In genomic region chr17:31134913-31135312, GRCm38 (mm10) we compare ENCODE assay signal across 24 mouse cellular contexts. TPM values are rescaled to one million over a fixed set of nuclear protein-coding genes. Genes with fewer than 3 reads are reported as not detected.
A peak's percentile ranks its signal among the peaks of the same experiment; 100 is the strongest.
DNase-seq lines count a peak whose midpoint lies in the region; ATAC-seq and TF ChIP-seq lines count a peak whose summit lies in the region.
"Had no signal": no experiment of that assay in that cellular context is flagged by ENCODE, and none has a peak within 500 bp of the region (broad histone marks: within the 10 kb centered on the region; RNA-seq: fewer than 3 reads in every experiment).

No protein-coding gene starts in this region.

- no peak for TF ChIP-seq EP300 in liver, postnatal 0 days (IDR thresholded peaks at IDR 0.05; ENCODE audit: low read depth)

- no peak for TF ChIP-seq CTCF in liver, postnatal 0 days (IDR thresholded peaks at IDR 0.05; ENCODE audit: low read depth)
- peak; percentile 24 for TF ChIP-seq CTCF in intestine, postnatal 0 days (IDR thresholded peaks at IDR 0.05; ENCODE audit: low read depth)

- DNase-seq in liver, postnatal 0 days, result no peak
- DNase-seq in liver, embryonic 11.5 days (ENCODE audit: low spot score), result no peak
- DNase-seq in intestine, embryonic 14.5 days (ENCODE audit: low spot score), result no peak
- DNase-seq in kidney, adult 18-20 months, result no peak
- no peak for DNase-seq in embryo, embryonic 11 days
- no peak for DNase-seq in forebrain, embryonic 14.5 days (ENCODE audit: low spot score)
- DNase-seq: adrenal gland, adult 2 months; adrenal gland, postnatal 10 days; adrenal gland, postnatal 25 days; cerebellum, adult 2 months; cerebellum, postnatal 10 days; cerebellum, postnatal 25 days; forebrain, postnatal 0 days had no signal

- ATAC-seq in liver, postnatal 0 days, result 0 out of 2 replicates have a peak, but pooled peaks have one; percentile 38
- ATAC-seq in liver, embryonic 11.5 days (replicated peaks; ENCODE audit: low FRiP score), result no peak
- peak; percentile 11; the same call in 1 of the 2 replicates for ATAC-seq in intestine, embryonic 14.5 days (replicated peaks; ENCODE audit: low FRiP score, low TSS enrichment, low read depth)
- ATAC-seq in intestine, embryonic 15.5 days, result peak; percentile 69
- peak; percentile 37 for ATAC-seq in intestine, postnatal 0 days
- no peak for ATAC-seq in forebrain, embryonic 14.5 days
- ATAC-seq: forebrain, embryonic 15.5 days; forebrain, postnatal 0 days had no signal

- 0 out of 2 replicates have a peak overlapping the region, but pooled peaks have one; percentile 2 for H3K9ac ChIP-seq in liver, postnatal 0 days (replicated peaks)
- no peak overlapping the region for H3K9ac ChIP-seq in liver, embryonic 11.5 days (ENCODE audit: low read depth, low read length)
- no peak overlapping the region for H3K9ac ChIP-seq in intestine, embryonic 14.5 days (ENCODE audit: low read length)
- no peak overlapping the region for H3K9ac ChIP-seq in intestine, embryonic 15.5 days
- no peak overlapping the region; the same call in 1 of the 2 replicates for H3K9ac ChIP-seq in intestine, postnatal 0 days (ENCODE audit: low read depth, low read length)
- no peak overlapping the region for H3K9ac ChIP-seq in forebrain, embryonic 14.5 days (ENCODE audit: low read length)
- H3K9ac ChIP-seq: embryonic facial prominence, embryonic 13.5 days; embryonic facial prominence, embryonic 15.5 days; forebrain, embryonic 12.5 days; forebrain, embryonic 15.5 days; forebrain, postnatal 0 days had no signal

- H3K9me3 ChIP-seq in liver, postnatal 0 days (ENCODE audit: low read length), result no peaks in the 10 kb centered on the region
- H3K9me3 ChIP-seq in liver, embryonic 11.5 days (ENCODE audit: control insufficient read depth, low read length), result no peaks in the 10 kb centered on the region
- H3K9me3 ChIP-seq in intestine, embryonic 14.5 days (ENCODE audit: control insufficient read depth, low read length), result no peaks in the 10 kb centered on the region
- no peaks in the 10 kb centered on the region for H3K9me3 ChIP-seq in intestine, embryonic 15.5 days
- no peaks in the 10 kb centered on the region for H3K9me3 ChIP-seq in intestine, postnatal 0 days (ENCODE audit: control insufficient read depth)
- H3K9me3 ChIP-seq in forebrain, embryonic 14.5 days (replicated peaks; ENCODE audit: control insufficient read depth, low read length), result no peaks in the 10 kb centered on the region
- H3K9me3 ChIP-seq: embryonic facial prominence, embryonic 13.5 days; embryonic facial prominence, embryonic 15.5 days; forebrain, embryonic 10.5 days; forebrain, embryonic 12.5 days; forebrain, embryonic 15.5 days had no signal

- H3K4me2 ChIP-seq in liver, postnatal 0 days (ENCODE audit: low read depth, low read length), result peak overlapping the region; percentile 50
- H3K4me2 ChIP-seq in liver, embryonic 11.5 days, result no peak overlapping the region; the same call in 1 of the 2 replicates
- H3K4me2 ChIP-seq in intestine, embryonic 14.5 days (ENCODE audit: low read length), result no peak overlapping the region
- H3K4me2 ChIP-seq in intestine, embryonic 15.5 days (replicated peaks), result peak overlapping the region; percentile 37
- peak overlapping the region; percentile 43 for H3K4me2 ChIP-seq in intestine, postnatal 0 days (replicated peaks; ENCODE audit: low read depth)
- H3K4me2 ChIP-seq in forebrain, embryonic 14.5 days (ENCODE audit: low read length), result no peak overlapping the region
- H3K4me2 ChIP-seq: embryonic facial prominence, embryonic 13.5 days; embryonic facial prominence, embryonic 15.5 days; forebrain, embryonic 12.5 days; forebrain, embryonic 15.5 days had no signal

- H3K27me3 ChIP-seq in liver, postnatal 0 days (ENCODE audit: insufficient read depth, low read length), result no peaks in the 10 kb centered on the region
- no peaks in the 10 kb centered on the region; the same call in 1 of the 2 replicates for H3K27me3 ChIP-seq in liver, embryonic 11.5 days (replicated peaks; ENCODE audit: control insufficient read depth, insufficient read depth, low read length)
- no peaks in the 10 kb centered on the region for H3K27me3 ChIP-seq in intestine, embryonic 14.5 days (replicated peaks; ENCODE audit: control insufficient read depth, insufficient read depth, low read length)
- H3K27me3 ChIP-seq in intestine, embryonic 15.5 days (replicated peaks), result no peaks in the 10 kb centered on the region
- H3K27me3 ChIP-seq in intestine, postnatal 0 days (replicated peaks; ENCODE audit: control insufficient read depth, insufficient read depth, low read length), result no peaks in the 10 kb centered on the region
- H3K27me3 ChIP-seq in forebrain, embryonic 14.5 days (replicated peaks; ENCODE audit: control insufficient read depth, insufficient read depth, low read length), result no peaks in the 10 kb centered on the region
- H3K27me3 ChIP-seq: embryonic facial prominence, embryonic 13.5 days; embryonic facial prominence, embryonic 15.5 days; forebrain, embryonic 12.5 days; forebrain, embryonic 15.5 days had no signal

- H3K4me1 ChIP-seq in liver, postnatal 0 days (ENCODE audit: insufficient read depth), result no peaks in the 10 kb centered on the region; the same call in 1 of the 2 replicates
- peaks cover 5% of the 10 kb centered on the region for H3K4me1 ChIP-seq in liver, embryonic 11.5 days (replicated peaks; ENCODE audit: control insufficient read depth, insufficient read depth, low read length)
- H3K4me1 ChIP-seq in intestine, embryonic 14.5 days (replicated peaks; ENCODE audit: control insufficient read depth, insufficient read depth, low read length), result 0 out of 2 replicates have a peak, but pooled peaks cover 2% of the 10 kb centered on the region
- peaks cover 12% of the 10 kb centered on the region; the same call in 1 of the 2 replicates for H3K4me1 ChIP-seq in intestine, embryonic 15.5 days (replicated peaks)
- H3K4me1 ChIP-seq in intestine, postnatal 0 days (replicated peaks; ENCODE audit: control insufficient read depth, insufficient read depth, low read length), result no peaks in the 10 kb centered on the region
- no peaks in the 10 kb centered on the region for H3K4me1 ChIP-seq in forebrain, embryonic 14.5 days (ENCODE audit: control insufficient read depth, insufficient read depth, low read length)
- H3K4me1 ChIP-seq: embryonic facial prominence, embryonic 13.5 days; embryonic facial prominence, embryonic 15.5 days; forebrain, embryonic 10.5 days; forebrain, embryonic 12.5 days; forebrain, embryonic 15.5 days had no signal

- H3K36me3 ChIP-seq in liver, postnatal 0 days (replicated peaks; ENCODE audit: insufficient read depth, low read length), result no peaks in the 10 kb centered on the region
- no peaks in the 10 kb centered on the region for H3K36me3 ChIP-seq in liver, embryonic 11.5 days (ENCODE audit: control insufficient read depth, insufficient read depth, low read length)
- no peaks in the 10 kb centered on the region for H3K36me3 ChIP-seq in intestine, embryonic 14.5 days (ENCODE audit: control insufficient read depth, insufficient read depth, low read length)
- no peaks in the 10 kb centered on the region for H3K36me3 ChIP-seq in intestine, embryonic 15.5 days
- no peaks in the 10 kb centered on the region for H3K36me3 ChIP-seq in intestine, postnatal 0 days (ENCODE audit: control insufficient read depth, insufficient read depth)
- H3K36me3 ChIP-seq in forebrain, embryonic 14.5 days (ENCODE audit: control insufficient read depth, insufficient read depth, low read length), result no peaks in the 10 kb centered on the region
- H3K36me3 ChIP-seq: embryonic facial prominence, embryonic 13.5 days; embryonic facial prominence, embryonic 15.5 days; forebrain, embryonic 10.5 days; forebrain, embryonic 12.5 days; forebrain, embryonic 15.5 days had no signal

- H3K4me3 ChIP-seq in liver, postnatal 0 days (ENCODE audit: low read depth, low read length), result no peak overlapping the region
- no peak overlapping the region for H3K4me3 ChIP-seq in liver, embryonic 11.5 days (ENCODE audit: low read depth, low read length)
- no peak overlapping the region for H3K4me3 ChIP-seq in intestine, embryonic 14.5 days (ENCODE audit: low read depth, low read length)
- no peak overlapping the region for H3K4me3 ChIP-seq in intestine, embryonic 15.5 days (replicated peaks)
- no peak overlapping the region for H3K4me3 ChIP-seq in intestine, postnatal 0 days (ENCODE audit: low read depth, low read length)
- H3K4me3 ChIP-seq in forebrain, embryonic 14.5 days (ENCODE audit: low read depth, low read length), result no peak overlapping the region
- H3K4me3 ChIP-seq: embryonic facial prominence, embryonic 13.5 days; embryonic facial prominence, embryonic 15.5 days; erythroblast, embryonic 14.5 days; forebrain, embryonic 10.5 days; forebrain, embryonic 12.5 days; forebrain, embryonic 15.5 days had no signal

- H3K27ac ChIP-seq in liver, postnatal 0 days (ENCODE audit: low read depth), result 0 out of 2 replicates have a peak overlapping the region, but pooled peaks have one; percentile 2
- no peak overlapping the region for H3K27ac ChIP-seq in liver, embryonic 11.5 days (ENCODE audit: low read depth, low read length)
- H3K27ac ChIP-seq in intestine, embryonic 14.5 days (ENCODE audit: low read depth), result peak overlapping the region; percentile 34; the same call in 1 of the 2 replicates
- H3K27ac ChIP-seq in intestine, embryonic 15.5 days, result 0 out of 2 replicates have a peak overlapping the region, but pooled peaks have one; percentile 56
- H3K27ac ChIP-seq in intestine, postnatal 0 days (ENCODE audit: low read depth, low read length), result peak overlapping the region; percentile 21; the same call in 1 of the 2 replicates
- no peak overlapping the region for H3K27ac ChIP-seq in forebrain, embryonic 14.5 days (ENCODE audit: low read depth, low read length)
- H3K27ac ChIP-seq: embryonic facial prominence, embryonic 13.5 days; embryonic facial prominence, embryonic 15.5 days; forebrain, embryonic 10.5 days; forebrain, embryonic 12.5 days; forebrain, embryonic 15.5 days had no signal

- WGBS in liver, postnatal 0 days (ENCODE audit: insufficient replicate concordance), result 45% methylated on average over 6 of the region's 6 CpGs
- WGBS in liver, embryonic 11.5 days, result 58% methylated on average over 6 of the region's 6 CpGs
- 64% methylated on average over 6 of the region's 6 CpGs for WGBS in intestine, embryonic 14.5 days
- 50% methylated on average over 6 of the region's 6 CpGs for WGBS in intestine, embryonic 15.5 days
- 33% methylated on average over 6 of the region's 6 CpGs for WGBS in intestine, postnatal 0 days
- 86% methylated on average over 6 of the region's 6 CpGs for WGBS in forebrain, embryonic 14.5 days

RNA-seq across cellular contexts. Expression of gene Tff3, which starts 5.5 kb away (rescaled TPM):
- polyA plus RNA-seq in liver, postnatal 0 days (2015; fragmentation: Nextera tagmentation; extraction: Ambion mirVana), result 932 and 1,034 TPM in 2 replicates
- 2.1 and 2.5 TPM in 2 replicates for polyA plus RNA-seq in liver, embryonic 11.5 days (2014; fragmentation: Nextera tagmentation; extraction: Ambion mirVana)
- 315 and 426 TPM in 2 replicates for polyA plus RNA-seq in intestine, embryonic 14.5 days (2014; fragmentation: Nextera tagmentation; extraction: Ambion mirVana)
- polyA plus RNA-seq in intestine, embryonic 15.5 days (2015; fragmentation: Nextera tagmentation; extraction: Ambion mirVana), result 710 and 905 TPM in 2 replicates
- polyA plus RNA-seq in intestine, postnatal 0 days (2015; fragmentation: Nextera tagmentation; extraction: Ambion mirVana), result 2,043 and 2,206 TPM in 2 replicates
- polyA plus RNA-seq in forebrain, embryonic 14.5 days (2014; fragmentation: Nextera tagmentation; extraction: Ambion mirVana), result 0.51 and 1.6 TPM in 2 replicates
- polyA plus RNA-seq: C2C12; cortical plate, adult 2 months; embryonic facial prominence, embryonic 11.5 days; embryonic facial prominence, embryonic 13.5 days; embryonic facial prominence, embryonic 15.5 days; erythroblast, embryonic 14.5 days had no signal

RNA-seq across cellular contexts. Expression of gene Tff2, which starts 9.2 kb away (rescaled TPM):
- 0.33 and 0.39 TPM in 2 replicates for polyA plus RNA-seq in liver, postnatal 0 days (2015; fragmentation: Nextera tagmentation; extraction: Ambion mirVana)
- not detected in 2 replicates for polyA plus RNA-seq in liver, embryonic 11.5 days (2014; fragmentation: Nextera tagmentation; extraction: Ambion mirVana)
- 2.0 TPM in 2 replicates for polyA plus RNA-seq in intestine, embryonic 14.5 days (2014; fragmentation: Nextera tagmentation; extraction: Ambion mirVana)
- 2.5 and 7.8 TPM in 2 replicates for polyA plus RNA-seq in intestine, embryonic 15.5 days (2015; fragmentation: Nextera tagmentation; extraction: Ambion mirVana)
- polyA plus RNA-seq in intestine, postnatal 0 days (2015; fragmentation: Nextera tagmentation; extraction: Ambion mirVana), result 116 and 203 TPM in 2 replicates
- not detected in 2 replicates for polyA plus RNA-seq in forebrain, embryonic 14.5 days (2014; fragmentation: Nextera tagmentation; extraction: Ambion mirVana)
- polyA plus RNA-seq: adrenal gland, adult 2 months; C2C12; cerebellum, adult 2 months; cortical plate, adult 2 months; embryonic facial prominence, embryonic 11.5 days; embryonic facial prominence, embryonic 13.5 days; erythroblast, embryonic 14.5 days; forebrain, embryonic 10.5 days; forebrain, embryonic 12.5 days; forebrain, embryonic 15.5 days; forebrain, postnatal 0 days had no signal

RNA-seq across cellular contexts. Expression of gene Tff1, which starts 30.2 kb away (rescaled TPM):
- not detected in 2 replicates for polyA plus RNA-seq in liver, postnatal 0 days (2015; fragmentation: Nextera tagmentation; extraction: Ambion mirVana)
- not detected in 2 replicates for polyA plus RNA-seq in liver, embryonic 11.5 days (2014; fragmentation: Nextera tagmentation; extraction: Ambion mirVana)
- 12.7 and 17.2 TPM in 2 replicates for polyA plus RNA-seq in intestine, embryonic 14.5 days (2014; fragmentation: Nextera tagmentation; extraction: Ambion mirVana)
- polyA plus RNA-seq in intestine, embryonic 15.5 days (2015; fragmentation: Nextera tagmentation; extraction: Ambion mirVana), result 5.2 and 5.8 TPM in 2 replicates
- polyA plus RNA-seq in intestine, postnatal 0 days (2015; fragmentation: Nextera tagmentation; extraction: Ambion mirVana), result 39.4 and 174 TPM in 2 replicates
- not detected in 2 replicates for polyA plus RNA-seq in forebrain, embryonic 14.5 days (2014; fragmentation: Nextera tagmentation; extraction: Ambion mirVana)
- polyA plus RNA-seq: C2C12; cerebellum, adult 2 months; cortical plate, adult 2 months; embryonic facial prominence, embryonic 11.5 days; embryonic facial prominence, embryonic 13.5 days; embryonic facial prominence, embryonic 15.5 days; erythroblast, embryonic 14.5 days; forebrain, embryonic 10.5 days; forebrain, embryonic 12.5 days; forebrain, embryonic 15.5 days; forebrain, postnatal 0 days had no signal

Comparison
In these comparisons a context has a peak if more than half of its experiments do, and no peak if none do; other contexts are left out.
1. ATAC-seq: peak in liver, postnatal 0 days (single experiment), intestine, embryonic 14.5 days (single experiment), intestine, embryonic 15.5 days (single experiment) and intestine, postnatal 0 days (single experiment); none in liver, embryonic 11.5 days (single experiment) and forebrain, embryonic 14.5 days (single experiment).
2. H3K27ac ChIP-seq: peak in liver, postnatal 0 days (single experiment), intestine, embryonic 14.5 days (single experiment), intestine, embryonic 15.5 days (single experiment) and intestine, postnatal 0 days (single experiment); none in liver, embryonic 11.5 days (single experiment) and forebrain, embryonic 14.5 days (single experiment).
3. H3K4me2 ChIP-seq: peak in liver, postnatal 0 days (single experiment), intestine, embryonic 15.5 days (single experiment) and intestine, postnatal 0 days (single experiment); none in liver, embryonic 11.5 days (single experiment), intestine, embryonic 14.5 days (single experiment) and forebrain, embryonic 14.5 days (single experiment).
4. RNA of gene Tff3, which starts 5.5 kb away (polyA plus RNA-seq): 2,043 to 2,206 TPM in intestine, postnatal 0 days, 932 to 1,034 TPM in liver, postnatal 0 days, 710 to 905 TPM in intestine, embryonic 15.5 days and 315 to 426 TPM in intestine, embryonic 14.5 days; 2.1 to 2.5 TPM in liver, embryonic 11.5 days and 0.51 to 1.6 TPM in forebrain, embryonic 14.5 days; every median in the first group is over 10 times any median in the second.
5. RNA of gene Tff2, which starts 9.2 kb away (polyA plus RNA-seq): 116 to 203 TPM in intestine, postnatal 0 days; 2.5 to 7.8 TPM in intestine, embryonic 15.5 days, 2.0 TPM in intestine, embryonic 14.5 days, 0.33 to 0.39 TPM in liver, postnatal 0 days, not detected in forebrain, embryonic 14.5 days and not detected in liver, embryonic 11.5 days; every median in the first group is over 10 times any median in the second.